Mouse (Mus musculus) liver, embryonic 11.5 days (tissue): Measurements from ENCODE around the gene Slc36a1. TPM values are rescaled to one million over a fixed set of nuclear protein-coding genes. Genes with fewer than 3 reads are reported as not detected.
A peak's percentile ranks its signal among the peaks of the same experiment; 100 is the strongest.

ENCODE experiments used
- ATAC-seq: fragments of 200-750 bp; cut with Nextera tagmentation; replicated peaks from 2 replicates; pipeline ENCODE4 v1.8.0; 2017; ENCODE audit warnings: moderate number of reproducible peaks, mild to moderate bottlenecking, moderate TSS enrichment, moderate library complexity; ENCODE audit not compliant: low FRiP score
- DNase-seq: peaks from one replicate; pipeline ENCODE4 v3.0.0-alpha.2; 2017; ENCODE audit warnings: low spot score
- H3K27ac ChIP-seq: fragments of 300-500 bp; sonication (generic); 2 replicates; pipeline ENCODE4 v1.5.1; 2014; ENCODE audit warnings: mild to moderate bottlenecking, low read depth, low read length, control low read depth
- H3K27me3 ChIP-seq: fragments of 300-500 bp; sonication (generic); replicated peaks from 2 replicates; pipeline ENCODE4 v1.6.1; 2014; ENCODE audit warnings: low read length, mixed read lengths; ENCODE audit not compliant: control insufficient read depth, insufficient read depth
- H3K36me3 ChIP-seq: fragments of 300-500 bp; sonication (generic); 2 replicates; pipeline ENCODE4 v1.6.1; 2014; ENCODE audit warnings: mild to moderate bottlenecking, low read length, moderate library complexity, mixed read lengths; ENCODE audit not compliant: control insufficient read depth, insufficient read depth
- H3K4me1 ChIP-seq: fragments of 300-500 bp; sonication (generic); replicated peaks from 2 replicates; pipeline ENCODE4 v1.6.1; 2014; ENCODE audit warnings: low read length, mixed read lengths; ENCODE audit not compliant: control insufficient read depth, insufficient read depth
- H3K4me2 ChIP-seq: fragments of 300-500 bp; sonication (generic); 2 replicates; pipeline ENCODE4 v1.6.1; 2014; ENCODE audit warnings: mild to moderate bottlenecking, control low read depth, moderate library complexity
- H3K4me3 ChIP-seq: fragments of 300-500 bp; sonication (generic); 2 replicates; pipeline ENCODE4 v1.5.1; 2014; ENCODE audit warnings: low read depth, low read length, control low read depth
- H3K9ac ChIP-seq: fragments of 300-500 bp; sonication (generic); 2 replicates; pipeline ENCODE4 v1.6.1; 2014; ENCODE audit warnings: low read depth, low read length, control low read depth
- H3K9me3 ChIP-seq: fragments of 300-500 bp; sonication (generic); 2 replicates; pipeline ENCODE4 v1.6.1; 2016; ENCODE audit warnings: low read length, inconsistent platforms, mixed read lengths; ENCODE audit not compliant: control insufficient read depth
- WGBS: fragments of 180-500 bp; shearing (Covaris S2); extraction: QIAGEN DNeasy Blood & Tissue Kit; methylation state at CpG from one replicate; pipeline ENCODE4 v1.1.7; 2014; 5-methylcytosine and 5-hydroxymethylcytosine counted together
- polyA plus RNA-seq: library from polyadenylated mRNA; unstranded; fragments of >200 nt; fragmentation: Nextera tagmentation; extraction: Ambion mirVana; gene quantifications from 2 replicates; pipeline ENCODE4 v1.2.1, GENCODE M21; 2014

The Slc36a1 gene
- polyA plus RNA-seq, 1 experiment from 2014 or later: 2.9 TPM

DNA sequence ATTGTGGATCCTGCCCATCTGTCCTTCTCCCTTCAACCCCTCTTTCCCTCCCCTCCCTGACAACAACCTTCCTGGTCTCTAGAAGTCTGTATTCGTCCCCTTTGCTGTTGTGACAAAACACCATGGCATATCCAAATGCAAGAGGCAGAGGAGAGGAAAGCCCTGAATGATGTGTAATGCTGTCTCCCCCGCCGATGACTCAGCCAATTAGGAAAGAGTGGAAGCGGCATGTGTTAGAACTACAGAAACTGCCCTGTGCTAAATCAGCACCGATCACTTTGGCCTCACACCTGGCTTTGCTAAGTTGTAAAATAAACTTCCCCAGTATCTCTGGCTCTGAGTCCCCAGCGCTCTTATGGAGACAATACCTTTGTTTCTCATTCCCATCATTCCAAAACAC, 7.1 kb upstream of the Slc36a1 start:
- H3K9me3 ChIP-seq: no peaks in the 10 kb centered on the region
- H3K27me3 ChIP-seq: no peaks in the 10 kb centered on the region
- WGBS: 38% methylated on average over 6 of the region's 6 CpGs
- H3K36me3 ChIP-seq: no peaks in the 10 kb centered on the region
- peak overlapping the region; percentile 22; the same call in 1 of the 2 replicates for H3K4me2 ChIP-seq
- H3K4me3 ChIP-seq: no peak overlapping the region
- no peak overlapping the region for H3K27ac ChIP-seq
- no peak for ATAC-seq
- H3K9ac ChIP-seq: no peak overlapping the region
- H3K4me1 ChIP-seq: peaks cover 5% of the 10 kb centered on the region
- DNase-seq: no peak

DNA sequence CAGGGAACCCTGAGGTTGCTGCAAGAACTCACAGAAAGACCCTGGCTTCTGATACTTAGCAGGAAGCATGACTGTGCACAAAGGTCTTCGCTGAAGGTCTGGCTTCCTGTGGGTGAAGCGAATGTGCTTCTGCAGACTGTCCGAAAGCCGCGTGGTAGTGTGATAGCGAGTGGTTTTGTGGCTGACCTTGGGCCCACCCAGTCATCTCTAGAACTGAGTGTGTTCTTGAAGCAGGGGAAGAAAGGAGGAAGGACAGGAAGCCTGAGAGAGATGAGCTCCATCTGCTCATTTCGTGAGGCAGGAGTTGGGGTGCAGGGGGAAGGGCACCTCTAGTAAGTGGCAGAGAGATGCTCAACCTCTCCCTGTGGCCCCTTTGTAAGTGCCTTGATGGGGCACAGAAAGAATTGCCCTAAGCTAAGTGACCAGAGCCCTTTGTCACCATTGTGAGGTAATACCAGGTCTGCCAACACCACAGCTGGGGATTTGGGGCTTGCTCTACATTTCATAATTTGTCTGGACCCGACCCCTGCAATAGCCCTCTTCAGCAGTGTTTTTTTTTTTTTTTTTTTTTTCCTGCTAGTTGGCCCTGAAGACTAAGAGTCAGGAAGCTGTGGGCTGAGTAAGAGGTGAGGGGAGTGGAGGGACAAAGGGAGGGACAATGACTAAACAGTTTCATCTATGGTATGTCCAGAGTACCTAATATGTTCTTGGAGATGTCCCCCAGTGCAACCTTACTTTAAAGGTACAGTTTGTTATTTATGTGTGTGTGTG, 6.2 kb upstream of the Slc36a1 start:
- Histone ChIP-seq H3K4me2 (peak overlapping the region; percentile 22; the same call in 1 of the 2 replicates), H3K27me3 (no peaks in the 10 kb centered on the region), H3K4me3 (no peak overlapping the region), H3K9ac (no peak overlapping the region), H3K27ac (no peak overlapping the region), H3K4me1 (peaks cover 5% of the 10 kb centered on the region), H3K9me3 (no peaks in the 10 kb centered on the region), H3K36me3 (no peaks in the 10 kb centered on the region)
- DNase-seq (no peak), ATAC-seq (no peak; the same call in 1 of the 2 replicates)
- 33% methylated on average over 8 of the region's 8 CpGs for WGBS

GRCm38 (mm10) chr11:55204602-55205001, 452 bp downstream of the Slc36a1 start:
- WGBS: 6% methylated on average over 17 of the region's 17 CpGs
- H3K4me3 ChIP-seq: peak overlapping the region; percentile 85
- no peaks in the 10 kb centered on the region for H3K27me3 ChIP-seq
- H3K9me3 ChIP-seq: no peaks in the 10 kb centered on the region
- H3K4me2 ChIP-seq: peak overlapping the region; percentile 94
- no peak for DNase-seq
- H3K4me1 ChIP-seq: no peaks in the 10 kb centered on the region
- peak; percentile 57 for ATAC-seq
- peak overlapping the region; percentile 83 for H3K9ac ChIP-seq
- no peak overlapping the region for H3K27ac ChIP-seq
- no peaks in the 10 kb centered on the region for H3K36me3 ChIP-seq

GRCm38 (mm10) chr11:55208001-55208690, 4.0 kb downstream of the Slc36a1 start:
- no peaks in the 10 kb centered on the region for H3K27me3 ChIP-seq
- no peaks in the 10 kb centered on the region for H3K36me3 ChIP-seq
- peak overlapping the region; percentile 34 for H3K4me2 ChIP-seq
- peak overlapping the region; percentile 65; the same call in 1 of the 2 replicates for H3K27ac ChIP-seq
- H3K4me3 ChIP-seq: no peak overlapping the region
- H3K9ac ChIP-seq: no peak overlapping the region
- no peaks in the 10 kb centered on the region for H3K9me3 ChIP-seq
- WGBS: 50% methylated on average over 6 of the region's 6 CpGs
- no peak for DNase-seq
- peaks cover 8% of the 10 kb centered on the region for H3K4me1 ChIP-seq
- ATAC-seq: no peak

DNA sequence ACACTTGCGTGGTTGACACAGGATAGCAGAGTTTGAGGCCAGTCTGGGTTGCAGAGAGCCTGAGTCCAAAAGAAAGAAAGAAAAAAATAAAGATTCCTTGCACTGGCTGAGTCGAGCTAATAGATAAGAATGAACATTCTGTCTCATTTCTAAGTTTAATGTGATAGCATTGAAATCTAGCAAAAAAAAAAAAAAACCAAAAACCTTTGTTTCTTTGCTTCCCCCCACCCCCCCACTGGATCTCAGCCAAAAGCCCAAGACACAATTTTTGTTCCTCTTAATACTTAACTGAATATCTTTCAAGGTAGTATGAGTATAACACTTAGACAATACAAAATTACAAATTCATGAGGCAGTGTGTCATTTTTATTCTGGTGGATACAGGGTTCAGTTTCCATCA, 4.9 kb downstream of the Slc36a1 start:
- no peak for ATAC-seq
- no peaks in the 10 kb centered on the region for H3K36me3 ChIP-seq
- H3K9me3 ChIP-seq: no peaks in the 10 kb centered on the region
- peaks cover 8% of the 10 kb centered on the region for H3K4me1 ChIP-seq
- H3K4me3 ChIP-seq: no peak overlapping the region
- WGBS: 54% methylated on average over 2 of the region's 2 CpGs
- 0 out of 2 replicates have a peak overlapping the region, but pooled peaks have one; percentile 64 for H3K27ac ChIP-seq
- DNase-seq: no peak
- peak overlapping the region; percentile 34; the same call in 1 of the 2 replicates for H3K4me2 ChIP-seq
- no peak overlapping the region for H3K9ac ChIP-seq
- no peaks in the 10 kb centered on the region for H3K27me3 ChIP-seq

DNA sequence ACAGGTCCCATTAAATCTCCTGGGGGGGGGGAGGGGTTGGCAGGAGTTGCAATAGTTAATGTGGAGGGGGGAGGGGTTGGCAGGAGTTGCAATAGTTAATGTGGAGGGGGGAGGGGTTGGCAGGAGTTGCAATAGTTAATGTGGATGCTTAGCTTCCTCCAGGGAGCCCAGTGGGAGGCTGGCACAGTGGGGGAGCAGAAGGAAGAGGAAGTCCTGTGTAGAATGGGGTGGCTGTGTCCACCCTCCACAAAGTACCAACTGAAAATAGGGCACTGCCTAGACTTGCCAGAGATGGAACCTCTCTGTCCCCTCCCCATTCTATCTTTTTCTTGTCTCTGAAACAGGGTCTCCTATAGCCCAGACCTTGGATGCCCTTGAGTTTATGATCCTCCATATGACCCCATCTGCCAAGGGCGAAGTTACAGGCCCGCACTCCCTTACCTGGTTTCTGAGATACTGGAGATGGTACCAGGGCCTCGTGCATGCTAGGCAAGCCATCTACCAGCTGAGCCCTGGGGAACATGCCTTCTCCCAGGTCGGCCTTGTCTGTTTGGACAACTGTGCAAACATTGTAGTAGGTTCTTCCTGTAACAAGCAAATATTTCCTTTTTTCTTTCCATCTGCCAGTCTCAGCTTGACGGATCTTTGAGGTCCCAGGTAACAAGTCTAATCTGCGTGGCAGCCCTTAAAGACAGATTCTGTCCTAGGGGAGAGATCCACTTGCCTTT, 5.6 kb downstream of the Slc36a1 start:
- Histone ChIP-seq H3K27ac (peak overlapping the region; percentile 22; the same call in 1 of the 2 replicates), H3K9ac (no peak overlapping the region), H3K4me1 (peaks cover 10% of the 10 kb centered on the region), H3K4me2 (0 out of 2 replicates have a peak overlapping the region, but pooled peaks have one; percentile 24), H3K9me3 (no peaks in the 10 kb centered on the region), H3K4me3 (no peak overlapping the region), H3K36me3 (no peaks in the 10 kb centered on the region), H3K27me3 (no peaks in the 10 kb centered on the region)
- DNase-seq (no peak), ATAC-seq (no peak)
- WGBS: 69% methylated on average over 6 of the region's 6 CpGs

DNA sequence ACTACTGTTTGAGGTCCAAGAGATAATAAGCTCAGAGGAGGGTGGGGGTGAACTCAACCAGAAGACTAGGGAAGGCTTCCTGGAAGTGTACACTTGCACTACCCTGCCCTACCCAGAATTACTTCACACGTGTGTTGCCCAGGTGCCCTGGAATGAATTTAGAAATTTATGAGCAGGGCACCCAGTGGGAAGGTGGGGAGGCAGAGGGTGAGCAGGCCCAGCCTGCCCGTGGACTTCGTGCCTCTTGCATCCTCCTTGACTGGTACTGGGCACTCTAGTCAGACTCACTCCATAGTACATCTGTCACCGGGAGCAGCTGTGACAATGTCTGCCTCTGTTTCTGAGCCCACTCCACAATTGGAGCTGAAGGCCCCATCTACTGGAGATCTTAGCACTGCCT, 9.4 kb downstream of the Slc36a1 start:
- 84% methylated on average over 4 of the region's 4 CpGs for WGBS
- no peaks in the 10 kb centered on the region for H3K27me3 ChIP-seq
- DNase-seq (no peak), ATAC-seq (no peak)
- H3K27ac ChIP-seq: no peak overlapping the region
- no peaks in the 10 kb centered on the region for H3K36me3 ChIP-seq
- H3K9ac ChIP-seq: no peak overlapping the region
- peaks cover 10% of the 10 kb centered on the region for H3K4me1 ChIP-seq
- H3K4me2 ChIP-seq: no peak overlapping the region
- no peaks in the 10 kb centered on the region for H3K9me3 ChIP-seq
- H3K4me3 ChIP-seq: no peak overlapping the region

DNA sequence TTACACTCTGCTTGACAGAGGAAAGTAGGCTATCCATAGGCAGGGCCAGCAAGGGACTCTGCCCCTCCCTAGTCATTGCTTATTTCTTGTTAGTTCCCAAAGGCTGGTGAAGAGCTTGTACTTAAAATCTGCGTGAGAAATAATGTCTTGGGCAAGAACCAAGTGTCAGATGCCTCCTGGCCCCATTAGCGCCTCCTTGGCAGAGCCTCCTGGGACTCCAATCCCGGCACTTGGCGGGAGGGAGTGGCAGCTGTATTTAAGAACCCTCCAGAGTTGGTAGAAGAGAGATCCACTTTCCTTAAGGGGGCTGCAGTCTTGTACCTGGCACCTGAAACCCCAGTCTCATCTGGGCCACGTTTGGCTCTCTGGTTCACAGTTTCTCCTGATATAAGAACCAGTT, 10.0 kb downstream of the Slc36a1 start:
- ATAC-seq (no peak), DNase-seq (no peak)
- Histone ChIP-seq H3K4me3 (no peak overlapping the region), H3K4me1 (peaks cover 10% of the 10 kb centered on the region), H3K9me3 (no peaks in the 10 kb centered on the region), H3K27ac (no peak overlapping the region), H3K9ac (no peak overlapping the region), H3K27me3 (no peaks in the 10 kb centered on the region), H3K36me3 (0 out of 2 replicates have a peak, but pooled peaks cover 3% of the 10 kb centered on the region), H3K4me2 (no peak overlapping the region)
- WGBS: 79% methylated on average over 5 of the region's 5 CpGs
